Mouse (Mus musculus): Measurements from ENCODE around the gene Map2k6.

DNA sequence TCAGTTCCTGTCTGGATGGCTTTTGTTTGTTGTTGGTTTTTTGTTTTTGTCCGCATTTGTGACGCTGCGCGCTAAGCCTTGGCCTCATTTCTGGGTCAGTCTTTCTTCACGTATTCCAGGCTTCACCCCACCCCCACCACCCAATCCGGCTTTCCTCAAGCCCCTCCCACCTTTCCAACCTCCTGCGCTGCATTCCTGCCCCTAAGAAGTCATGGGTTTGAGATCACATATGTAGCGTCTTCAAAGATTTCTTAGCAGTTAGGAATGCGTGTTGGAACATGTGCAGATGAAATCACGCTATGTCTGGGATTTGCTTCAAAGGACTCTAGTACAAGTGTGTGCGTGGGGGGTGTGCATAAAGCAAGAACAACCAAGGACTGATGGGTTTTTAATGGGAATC is 50.3 kb downstream of the Map2k6 start:
- no peak for TF ChIP-seq TCF12 (IDR thresholded peaks at IDR 0.05; ENCODE audit: insufficient read depth, poor library complexity, severe bottlenecking)
- no peak for TF ChIP-seq POLR2AphosphoS2 (IDR thresholded peaks at IDR 0.05; ENCODE audit: insufficient read length, low read depth)
- no peak for TF ChIP-seq MAX (IDR thresholded peaks at IDR 0.05; ENCODE audit: low read depth)
- TF ChIP-seq POLR2A (IDR thresholded peaks at IDR 0.05; ENCODE audit: insufficient read length, low read depth): no peak
- TF ChIP-seq E2F4 (IDR thresholded peaks at IDR 0.05; ENCODE audit: insufficient read depth): no peak
- no peak for TF ChIP-seq USF1 (IDR thresholded peaks at IDR 0.05; ENCODE audit: low read depth)
